Mouse (Mus musculus) heart, postnatal 0 days (tissue): ENCODE measurements at regions not wholly inside any gene's neighbourhood (a gene's known extent, or its start where the extent isn't known, plus 50 kb on each side); places are given as distances from the start of the nearest gene placed in this dataset.

Source experiments
- ATAC-seq: fragments of 200-750 bp; cut with Nextera tagmentation; 2 replicates; pipeline ENCODE4 v1.8.0; 2017; ENCODE audit warnings: low read depth, moderate number of reproducible peaks, moderate library complexity; ENCODE audit not compliant: insufficient read depth
- DNase-seq: peaks from one replicate; pipeline ENCODE4 v3.0.0-alpha.2; 2016; ENCODE audit warnings: low spot score
- H3K27ac ChIP-seq: fragments of 300-500 bp; sonication (generic); 2 replicates; pipeline ENCODE4 v1.5.1; 2014; ENCODE audit warnings: low read depth, mild to moderate bottlenecking
- H3K27me3 ChIP-seq: fragments of 300-500 bp; sonication (generic); 2 replicates; pipeline ENCODE4 v1.6.1; 2014; ENCODE audit warnings: low read length, mixed read lengths; ENCODE audit not compliant: control insufficient read depth, insufficient read depth
- H3K36me3 ChIP-seq: fragments of 300-500 bp; sonication (generic); replicated peaks from 2 replicates; pipeline ENCODE4 v1.6.1; 2014; ENCODE audit warnings: low read length, mixed read lengths; ENCODE audit not compliant: control insufficient read depth, insufficient read depth
- H3K4me1 ChIP-seq: fragments of 300-500 bp; sonication (generic); 2 replicates; pipeline ENCODE4 v1.6.1; 2014; ENCODE audit warnings: antibody characterized with exemption; ENCODE audit not compliant: control insufficient read depth, insufficient read depth
- H3K4me2 ChIP-seq: fragments of 300-500 bp; sonication (generic); 2 replicates; pipeline ENCODE4 v1.6.1; 2014; ENCODE audit warnings: low read depth, mild to moderate bottlenecking, low read length, moderate library complexity
- H3K4me3 ChIP-seq: fragments of 300-500 bp; sonication (generic); 2 replicates; pipeline ENCODE4 v1.5.1; 2014; ENCODE audit warnings: low read depth, low read length
- H3K9ac ChIP-seq: fragments of 300-500 bp; sonication (generic); replicated peaks from 2 replicates; pipeline ENCODE4 v1.6.1; 2014; ENCODE audit warnings: low read depth, low read length, mixed read lengths
- H3K9me3 ChIP-seq: fragments of 300-500 bp; sonication (generic); replicated peaks from 2 replicates; pipeline ENCODE4 v1.6.1; 2016; ENCODE audit warnings: low read length; ENCODE audit not compliant: control insufficient read depth
- CTCF ChIP-seq: IDR thresholded peaks from 2 replicates; pipeline ENCODE4 v1.5.1; 2016; ENCODE audit warnings: antibody characterized with exemption, control low read depth, low read depth
- EP300 ChIP-seq: IDR thresholded peaks from 2 replicates; pipeline ENCODE4 v1.6.1; 2016; ENCODE audit warnings: antibody characterized with exemption, low read depth
- WGBS: fragments of 180-500 bp; shearing (Covaris S2); extraction: QIAGEN DNeasy Blood & Tissue Kit; methylation state at CpG from one replicate; pipeline ENCODE4 v1.1.7; 2014; 5-methylcytosine and 5-hydroxymethylcytosine counted together

- Histone ChIP-seq H3K4me1 (no peaks in the 10 kb centered on the region), H3K9me3 (no peaks in the 10 kb centered on the region), H3K27me3 (0 out of 2 replicates have a peak, but pooled peaks cover 6% of the 10 kb centered on the region), H3K27ac (no peak overlapping the region), H3K4me3 (no peak overlapping the region), H3K9ac (no peak overlapping the region), H3K36me3 (no peaks in the 10 kb centered on the region), H3K4me2 (no peak overlapping the region)
- ATAC-seq: no peak
- no peak for DNase-seq
- 35% methylated on average over 4 of the region's 4 CpGs for WGBS
- TF ChIP-seq CTCF: no peak
- no peak for TF ChIP-seq EP300
These were observed 153.0 kb upstream of the Rpl38 start for GRCm38 (mm10) chr11:114515278-114515677.

- H3K27me3 ChIP-seq: 0 out of 2 replicates have a peak, but pooled peaks cover 6% of the 10 kb centered on the region
- no peaks in the 10 kb centered on the region for H3K9me3 ChIP-seq
- no peaks in the 10 kb centered on the region for H3K4me1 ChIP-seq
- H3K36me3 ChIP-seq: no peaks in the 10 kb centered on the region
- ATAC-seq (no peak), DNase-seq (no peak)
- WGBS: 85% methylated on average over 2 of the region's 2 CpGs
- H3K4me3 ChIP-seq: no peak overlapping the region
- no peak overlapping the region for H3K4me2 ChIP-seq
- TF ChIP-seq EP300: no peak
- TF ChIP-seq CTCF: no peak
- H3K27ac ChIP-seq: no peak overlapping the region
- H3K9ac ChIP-seq: no peak overlapping the region
These were observed 154.2 kb upstream of the Rpl38 start for GRCm38 (mm10) chr11:114514126-114514525.

GRCm38 (mm10) chr11:114513446-114513845 lies 154.9 kb upstream of the Rpl38 start:
- H3K36me3 ChIP-seq: no peaks in the 10 kb centered on the region
- no peaks in the 10 kb centered on the region for H3K9me3 ChIP-seq
- H3K9ac ChIP-seq: no peak overlapping the region
- H3K27me3 ChIP-seq: 0 out of 2 replicates have a peak, but pooled peaks cover 6% of the 10 kb centered on the region
- H3K4me1 ChIP-seq: no peaks in the 10 kb centered on the region
- no peak for DNase-seq
- H3K4me3 ChIP-seq: no peak overlapping the region
- TF ChIP-seq CTCF (no peak), EP300 (no peak)
- H3K27ac ChIP-seq: no peak overlapping the region
- H3K4me2 ChIP-seq: no peak overlapping the region
- WGBS: 16% methylated on average over 5 of the region's 5 CpGs
- ATAC-seq: no peak

- Histone ChIP-seq H3K9ac (no peak overlapping the region), H3K27me3 (0 out of 2 replicates have a peak, but pooled peaks cover 6% of the 10 kb centered on the region), H3K27ac (no peak overlapping the region), H3K36me3 (no peaks in the 10 kb centered on the region), H3K4me1 (no peaks in the 10 kb centered on the region), H3K9me3 (no peaks in the 10 kb centered on the region), H3K4me2 (no peak overlapping the region), H3K4me3 (no peak overlapping the region)
- 18% methylated on average over 5 of the region's 5 CpGs for WGBS
- TF ChIP-seq EP300 (no peak), CTCF (no peak)
- no peak for DNase-seq
- ATAC-seq: no peak
These were observed 156.3 kb upstream of the Rpl38 start for GRCm38 (mm10) chr11:114511994-114512393.

GRCm38 (mm10) chr11:114502562-114502961 lies 165.8 kb upstream of the Rpl38 start:
- no peaks in the 10 kb centered on the region for H3K4me1 ChIP-seq
- ATAC-seq (no peak), DNase-seq (no peak)
- no peak overlapping the region for H3K4me2 ChIP-seq
- TF ChIP-seq EP300 (no peak), CTCF (no peak)
- 24% methylated on average over 5 of the region's 5 CpGs for WGBS
- H3K9me3 ChIP-seq: no peaks in the 10 kb centered on the region
- no peak overlapping the region for H3K27ac ChIP-seq
- H3K27me3 ChIP-seq: no peaks in the 10 kb centered on the region
- H3K36me3 ChIP-seq: no peaks in the 10 kb centered on the region
- H3K9ac ChIP-seq: no peak overlapping the region
- no peak overlapping the region for H3K4me3 ChIP-seq

GRCm38 (mm10) chr11:114501869-114502540 lies 166.3 kb upstream of the Rpl38 start:
- H3K4me3 ChIP-seq: no peak overlapping the region
- no peaks in the 10 kb centered on the region for H3K4me1 ChIP-seq
- TF ChIP-seq EP300: no peak
- no peak for TF ChIP-seq CTCF
- H3K9me3 ChIP-seq: no peaks in the 10 kb centered on the region
- H3K4me2 ChIP-seq: no peak overlapping the region
- ATAC-seq (peak; percentile 39; the same call in 1 of the 2 replicates), DNase-seq (no peak)
- H3K36me3 ChIP-seq: no peaks in the 10 kb centered on the region
- H3K27me3 ChIP-seq: no peaks in the 10 kb centered on the region
- no peak overlapping the region for H3K27ac ChIP-seq
- 48% methylated on average over 5 of the region's 5 CpGs for WGBS
- no peak overlapping the region for H3K9ac ChIP-seq
